Mouse (Mus musculus) thymus, adult 2 months (tissue): Measurements from ENCODE around the gene Zfp316.

ENCODE experiments used
- CTCF ChIP-seq: fragments of 200-500 bp; IDR thresholded peaks from 2 replicates; pipeline ENCODE4 v1.5.1; 2012; ENCODE audit warnings: mild to moderate bottlenecking, control low read depth, low read length, moderate library complexity, borderline replicate concordance; ENCODE audit not compliant: control insufficient read depth, poor library complexity, insufficient read depth; ENCODE audit errors: extremely low read depth
- POLR2A ChIP-seq: fragments of 200-500 bp; IDR thresholded peaks from 2 replicates; pipeline ENCODE4 v1.6.1; 2012; ENCODE audit warnings: mild to moderate bottlenecking, low read length, control low read depth, moderate library complexity; ENCODE audit not compliant: control insufficient read depth, poor library complexity, insufficient read depth; ENCODE audit errors: extremely low read depth

DNA sequence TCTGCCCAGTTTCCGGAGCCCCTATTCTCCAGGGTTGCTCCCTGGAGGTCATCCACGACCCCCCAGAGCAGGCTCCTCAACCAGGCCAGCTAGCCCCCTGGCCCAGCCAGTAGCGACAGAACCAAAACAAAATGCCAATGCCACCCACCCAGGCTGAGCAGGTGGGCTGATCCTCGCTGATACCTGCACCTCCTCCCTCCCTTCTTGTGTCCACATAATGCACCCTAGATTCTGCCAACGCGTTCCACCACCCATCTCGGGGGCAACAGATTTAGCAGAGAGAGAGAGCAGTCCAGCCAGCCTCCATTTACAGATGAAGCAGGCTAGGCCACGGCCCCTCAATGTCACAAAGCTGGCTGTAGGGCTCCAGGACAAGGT, 848 bp downstream of the Zfp316 start:
- TF ChIP-seq POLR2A (no peak), CTCF (no peak)
